Mouse (Mus musculus): Measurements from ENCODE around the gene Gnat2. TPM values are rescaled to one million over a fixed set of nuclear protein-coding genes. Genes with fewer than 3 reads are reported as not detected.

The Gnat2 gene
- total and polyA plus RNA-seq, 2 experiments from 2014 or later: 1.1 TPM; not detected in 1

- H3K9ac ChIP-seq (replicated peaks; ENCODE audit: low read depth, low read length): no peak overlapping the region
- H3K27me3 ChIP-seq (ENCODE audit: control insufficient read depth, insufficient read depth, low read length): no peaks in the 10 kb centered on the region
- H3K27ac ChIP-seq (ENCODE audit: low read depth): no peak overlapping the region
- H3K4me3 ChIP-seq (ENCODE audit: low read depth, low read length): no peak overlapping the region
- H3K4me2 ChIP-seq (ENCODE audit: low read depth, low read length): no peak overlapping the region
- peaks cover 18% of the 10 kb centered on the region for H3K4me1 ChIP-seq (ENCODE audit: control insufficient read depth, insufficient read depth)
- no peaks in the 10 kb centered on the region for H3K9me3 ChIP-seq (replicated peaks; ENCODE audit: control insufficient read depth, low read length)
- WGBS: 86% methylated on average over 5 of the region's 5 CpGs
- DNase-seq (ENCODE audit: low spot score) (no peak), ATAC-seq (ENCODE audit: insufficient read depth, low read depth) (no peak)
- no peak for TF ChIP-seq EP300 (IDR thresholded peaks at IDR 0.05; ENCODE audit: low read depth)
- TF ChIP-seq CTCF (IDR thresholded peaks at IDR 0.05; ENCODE audit: low read depth): no peak
- H3K36me3 ChIP-seq (replicated peaks; ENCODE audit: control insufficient read depth, insufficient read depth, low read length): no peaks in the 10 kb centered on the region; the same call in 1 of the 2 replicates
These were observed 38.6 kb downstream of the Gnat2 start for GRCm38 (mm10) chr3:108131216-108131615.

DNA sequence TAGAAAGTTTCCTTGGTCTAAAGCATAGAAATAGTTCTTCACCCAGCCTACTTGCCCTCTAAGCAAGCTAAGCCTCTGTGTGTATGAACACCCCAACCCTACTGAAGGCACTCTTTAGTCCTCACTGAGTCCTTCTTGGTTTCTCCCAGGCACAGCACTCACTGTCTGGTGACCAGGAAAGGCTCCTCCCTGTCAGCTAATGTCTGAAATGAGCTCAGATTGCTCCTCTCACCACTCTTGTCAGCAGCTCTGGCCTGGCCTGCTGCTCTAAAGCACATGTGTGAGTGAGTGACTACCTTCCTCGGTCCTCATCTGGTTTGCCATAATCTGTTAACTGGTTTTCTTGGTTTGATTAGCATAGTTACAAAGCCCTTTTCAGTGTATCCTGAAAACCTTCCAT, 39.2 kb downstream of the Gnat2 start:
- no peak overlapping the region for H3K4me2 ChIP-seq (ENCODE audit: low read depth, low read length)
- peak overlapping the region; percentile 36 for H3K27ac ChIP-seq (ENCODE audit: low read depth)
- ATAC-seq (ENCODE audit: insufficient read depth, low read depth): peak; percentile 78; the same call in 1 of the 2 replicates
- H3K4me3 ChIP-seq (ENCODE audit: low read depth, low read length): no peak overlapping the region
- TF ChIP-seq EP300 (IDR thresholded peaks at IDR 0.05; ENCODE audit: low read depth): no peak
- no peak for TF ChIP-seq CTCF (IDR thresholded peaks at IDR 0.05; ENCODE audit: low read depth)
- H3K4me1 ChIP-seq (ENCODE audit: control insufficient read depth, insufficient read depth): peaks cover 18% of the 10 kb centered on the region
- H3K9ac ChIP-seq (replicated peaks; ENCODE audit: low read depth, low read length): no peak overlapping the region
- no peaks in the 10 kb centered on the region for H3K27me3 ChIP-seq (ENCODE audit: control insufficient read depth, insufficient read depth, low read length)
- DNase-seq (ENCODE audit: low spot score): peak; percentile 41
- no peaks in the 10 kb centered on the region for H3K9me3 ChIP-seq (replicated peaks; ENCODE audit: control insufficient read depth, low read length)
- H3K36me3 ChIP-seq (replicated peaks; ENCODE audit: control insufficient read depth, insufficient read depth, low read length): no peaks in the 10 kb centered on the region; the same call in 1 of the 2 replicates
- WGBS: 29% methylated on average over 1 of the region's 1 CpGs

GRCm38 (mm10) chr3:108132484-108132883, 39.9 kb downstream of the Gnat2 start:
- Histone ChIP-seq H3K9me3 (replicated peaks; ENCODE audit: control insufficient read depth, low read length) (no peaks in the 10 kb centered on the region), H3K4me1 (ENCODE audit: control insufficient read depth, insufficient read depth) (peaks cover 18% of the 10 kb centered on the region), H3K4me2 (ENCODE audit: low read depth, low read length) (no peak overlapping the region), H3K9ac (replicated peaks; ENCODE audit: low read depth, low read length) (no peak overlapping the region), H3K36me3 (replicated peaks; ENCODE audit: control insufficient read depth, insufficient read depth, low read length) (no peaks in the 10 kb centered on the region; the same call in 1 of the 2 replicates), H3K27me3 (ENCODE audit: control insufficient read depth, insufficient read depth, low read length) (no peaks in the 10 kb centered on the region), H3K4me3 (ENCODE audit: low read depth, low read length) (no peak overlapping the region), H3K27ac (ENCODE audit: low read depth) (peak overlapping the region; percentile 36)
- ATAC-seq (ENCODE audit: insufficient read depth, low read depth) (no peak), DNase-seq (ENCODE audit: low spot score) (no peak)
- 59% methylated on average over 1 of the region's 1 CpGs for WGBS
- TF ChIP-seq EP300 (IDR thresholded peaks at IDR 0.05; ENCODE audit: low read depth) (no peak), CTCF (IDR thresholded peaks at IDR 0.05; ENCODE audit: low read depth) (no peak)

- 50% methylated on average over 11 of the region's 11 CpGs for WGBS
- no peak for ATAC-seq (ENCODE audit: insufficient read depth, low read depth)
- no peak overlapping the region for H3K4me2 ChIP-seq (ENCODE audit: low read depth, low read length)
- no peaks in the 10 kb centered on the region for H3K9me3 ChIP-seq (replicated peaks; ENCODE audit: control insufficient read depth, low read length)
- no peaks in the 10 kb centered on the region for H3K27me3 ChIP-seq (ENCODE audit: control insufficient read depth, insufficient read depth, low read length)
- H3K4me3 ChIP-seq (ENCODE audit: low read depth, low read length): no peak overlapping the region
- no peak overlapping the region for H3K27ac ChIP-seq (ENCODE audit: low read depth)
- DNase-seq (ENCODE audit: low spot score): no peak
- TF ChIP-seq EP300 (IDR thresholded peaks at IDR 0.05; ENCODE audit: low read depth) (no peak), CTCF (IDR thresholded peaks at IDR 0.05; ENCODE audit: low read depth) (no peak)
- H3K36me3 ChIP-seq (replicated peaks; ENCODE audit: control insufficient read depth, insufficient read depth, low read length): peaks cover under 1% of the 10 kb centered on the region; the same call in 1 of the 2 replicates
- H3K4me1 ChIP-seq (ENCODE audit: control insufficient read depth, insufficient read depth): peaks cover 14% of the 10 kb centered on the region
- no peak overlapping the region for H3K9ac ChIP-seq (replicated peaks; ENCODE audit: low read depth, low read length)
These were observed 42.1 kb downstream of the Gnat2 start for GRCm38 (mm10) chr3:108134701-108135100.

DNA sequence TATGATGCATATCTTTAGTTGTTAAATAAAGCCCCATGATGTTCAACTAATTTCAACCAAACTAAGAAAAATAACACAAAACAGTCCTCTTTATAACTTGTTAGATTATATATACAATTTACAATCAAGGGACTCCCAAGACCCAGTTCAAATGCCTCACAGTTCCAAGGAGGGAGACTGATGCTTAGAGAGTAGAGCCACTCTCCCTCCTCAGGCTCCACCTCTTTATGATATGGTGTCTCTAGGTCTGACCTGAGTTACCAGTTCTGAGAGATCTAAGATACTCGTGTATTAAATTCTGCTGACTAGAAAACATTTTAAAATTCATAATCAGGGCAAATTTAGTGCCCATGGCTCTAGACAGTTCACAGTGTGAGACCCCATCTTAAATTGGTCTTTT, 46.5 kb downstream of the Gnat2 start:
- Histone ChIP-seq H3K4me3 (ENCODE audit: low read depth, low read length) (no peak overlapping the region), H3K27ac (ENCODE audit: low read depth) (no peak overlapping the region), H3K4me1 (ENCODE audit: control insufficient read depth, insufficient read depth) (0 out of 2 replicates have a peak, but pooled peaks cover 3% of the 10 kb centered on the region), H3K4me2 (ENCODE audit: low read depth, low read length) (no peak overlapping the region), H3K9ac (replicated peaks; ENCODE audit: low read depth, low read length) (no peak overlapping the region), H3K36me3 (replicated peaks; ENCODE audit: control insufficient read depth, insufficient read depth, low read length) (peaks cover 10% of the 10 kb centered on the region), H3K9me3 (replicated peaks; ENCODE audit: control insufficient read depth, low read length) (no peaks in the 10 kb centered on the region), H3K27me3 (ENCODE audit: control insufficient read depth, insufficient read depth, low read length) (no peaks in the 10 kb centered on the region)
- ATAC-seq (ENCODE audit: insufficient read depth, low read depth) (no peak), DNase-seq (ENCODE audit: low spot score) (no peak)
- 61% methylated on average over 1 of the region's 1 CpGs for WGBS
- no peak for TF ChIP-seq EP300 (IDR thresholded peaks at IDR 0.05; ENCODE audit: low read depth)
- TF ChIP-seq CTCF (IDR thresholded peaks at IDR 0.05; ENCODE audit: low read depth): no peak

DNA sequence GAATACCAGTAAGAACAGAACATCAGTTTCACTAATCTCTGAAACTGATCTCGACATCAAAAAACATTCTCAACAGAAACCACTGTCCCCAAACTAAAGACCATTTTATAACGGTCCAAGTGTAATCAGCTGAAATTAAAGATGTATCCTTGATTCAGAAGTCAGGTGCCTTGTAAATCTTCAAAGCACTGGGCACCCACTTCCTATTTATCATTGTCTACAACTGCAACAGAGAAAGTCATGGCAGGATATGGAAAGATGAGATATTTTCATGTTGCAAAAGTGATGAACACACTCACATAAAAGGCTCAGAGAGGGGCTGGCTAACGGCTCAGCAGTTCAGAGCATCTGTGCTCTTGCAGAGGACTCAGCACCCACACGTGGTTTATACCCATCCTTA, 48.2 kb downstream of the Gnat2 start:
- peaks cover 10% of the 10 kb centered on the region for H3K4me1 ChIP-seq (ENCODE audit: control insufficient read depth, insufficient read depth)
- DNase-seq (ENCODE audit: low spot score) (no peak), ATAC-seq (ENCODE audit: insufficient read depth, low read depth) (no peak)
- TF ChIP-seq EP300 (IDR thresholded peaks at IDR 0.05; ENCODE audit: low read depth) (no peak), CTCF (IDR thresholded peaks at IDR 0.05; ENCODE audit: low read depth) (no peak)
- no peak overlapping the region for H3K4me2 ChIP-seq (ENCODE audit: low read depth, low read length)
- 65% methylated on average over 4 of the region's 4 CpGs for WGBS
- no peak overlapping the region for H3K4me3 ChIP-seq (ENCODE audit: low read depth, low read length)
- H3K27me3 ChIP-seq (ENCODE audit: control insufficient read depth, insufficient read depth, low read length): no peaks in the 10 kb centered on the region
- no peak overlapping the region for H3K9ac ChIP-seq (replicated peaks; ENCODE audit: low read depth, low read length)
- H3K36me3 ChIP-seq (replicated peaks; ENCODE audit: control insufficient read depth, insufficient read depth, low read length): peaks cover 10% of the 10 kb centered on the region
- no peaks in the 10 kb centered on the region for H3K9me3 ChIP-seq (replicated peaks; ENCODE audit: control insufficient read depth, low read length)
- H3K27ac ChIP-seq (ENCODE audit: low read depth): no peak overlapping the region
